Mouse (Mus musculus): Measurements from ENCODE around the gene Tsc22d4.
"Not testable (repeated sequence)": the region's sequence is repeated elsewhere in the genome, so short reads cannot be mapped to it uniquely, and the experiment has no call there.

Tsc22d4 gene

GRCm38 (mm10) chr5:137741023-137741931 is 4.3 kb upstream of the Tsc22d4 start, which contains the start of gene Nyap1:
TSS of gene Nyap1 (minus strand) at chr5:137741607.
- DNase-seq (ENCODE audit: low spot score in 2 of 2), result peak; percentile 84 to 85

GRCm38 (mm10) chr5:137742048-137742447 is 3.5 kb upstream of the Tsc22d4 start:
- DNase-seq (ENCODE audit: low spot score in 2 of 2), result no peak

DNA sequence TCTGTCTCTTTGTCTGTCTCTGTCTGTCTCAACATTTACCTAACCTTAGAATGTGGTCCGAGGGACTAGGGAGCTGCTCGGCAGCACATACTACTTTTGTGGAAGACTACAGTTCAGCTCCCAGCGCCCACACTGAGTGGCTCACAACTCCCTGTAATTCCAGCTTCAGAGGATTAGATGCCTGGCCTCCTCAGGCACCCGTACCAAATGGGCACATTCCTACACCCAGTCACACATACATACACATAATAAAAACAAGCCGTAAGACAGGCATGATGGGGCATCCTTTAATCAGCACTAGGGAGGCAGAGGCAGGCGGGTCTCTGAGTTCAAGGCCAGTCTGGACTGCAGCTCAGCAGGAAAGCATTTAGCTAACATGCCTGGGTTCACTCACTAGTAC is 2.7 kb upstream of the Tsc22d4 start:
- DNase-seq (ENCODE audit: low spot score in 2 of 2), result no peak

DNA sequence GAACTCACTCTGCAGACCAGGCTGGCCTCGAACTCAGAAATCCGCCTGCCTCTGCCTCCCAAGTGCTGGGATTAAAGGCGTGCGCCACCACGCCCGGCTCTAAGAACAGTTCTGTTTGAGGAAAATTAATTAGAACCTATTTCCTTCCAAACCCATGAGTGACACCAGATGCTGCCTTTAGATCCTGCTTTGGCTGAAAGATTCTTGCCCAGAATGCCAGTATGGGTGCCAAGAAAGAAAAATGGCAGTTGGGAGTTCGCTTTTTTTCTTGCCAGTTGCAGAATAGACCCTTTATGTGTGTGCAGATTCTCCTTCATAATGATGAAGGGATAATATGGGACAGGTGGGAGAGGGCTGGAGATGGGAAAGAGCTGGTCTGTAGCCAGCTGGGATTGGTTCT is 1.3 kb upstream of the Tsc22d4 start:
- no peak for DNase-seq (ENCODE audit: low spot score in 2 of 2)

- peak in 1 of 2 experiments; percentile 70 for DNase-seq (ENCODE audit: low spot score in 2 of 2)
Measured at GRCm38 (mm10) chr5:137746282-137746850, 836 bp downstream of the Tsc22d4 start.

GRCm38 (mm10) chr5:137746851-137747325 is 1.4 kb downstream of the Tsc22d4 start:
- no peak for DNase-seq (ENCODE audit: low spot score in 2 of 2)

DNA sequence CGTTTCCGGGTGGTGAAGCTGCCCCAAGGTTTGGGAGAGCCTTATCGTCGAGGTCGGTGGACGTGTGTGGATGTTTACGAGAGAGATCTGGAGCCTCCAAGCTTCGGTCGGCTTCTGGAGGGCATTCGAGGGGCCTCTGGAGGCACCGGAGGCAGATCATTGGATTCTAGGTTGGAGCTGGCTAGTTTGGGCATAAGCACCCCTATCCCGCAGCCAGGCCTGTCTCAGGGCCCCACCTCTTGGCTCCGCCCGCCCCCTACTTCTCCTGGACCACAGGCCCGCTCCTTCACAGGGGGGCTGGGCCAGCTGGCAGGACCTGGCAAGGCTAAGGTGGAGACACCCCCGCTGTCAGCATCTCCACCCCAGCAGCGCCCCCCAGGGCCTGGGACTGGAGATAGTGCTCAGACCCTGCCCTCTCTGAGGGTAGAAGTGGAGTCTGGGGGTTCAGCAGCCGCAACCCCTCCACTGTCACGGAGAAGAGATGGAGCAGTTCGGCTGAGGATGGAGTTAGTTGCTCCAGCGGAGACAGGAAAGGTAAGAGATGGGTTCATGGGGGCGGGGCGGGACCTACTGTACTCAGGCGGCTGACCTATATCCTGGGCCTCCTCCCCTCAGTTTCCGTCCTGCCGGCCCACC is 1.9 kb downstream of the Tsc22d4 start:
- DNase-seq (ENCODE audit: low spot score in 2 of 2), result peak in 1 of 2 experiments; percentile 61

GRCm38 (mm10) chr5:137748130-137748770 is 2.7 kb downstream of the Tsc22d4 start:
- no peak for DNase-seq (ENCODE audit: low spot score in 2 of 2)

DNA sequence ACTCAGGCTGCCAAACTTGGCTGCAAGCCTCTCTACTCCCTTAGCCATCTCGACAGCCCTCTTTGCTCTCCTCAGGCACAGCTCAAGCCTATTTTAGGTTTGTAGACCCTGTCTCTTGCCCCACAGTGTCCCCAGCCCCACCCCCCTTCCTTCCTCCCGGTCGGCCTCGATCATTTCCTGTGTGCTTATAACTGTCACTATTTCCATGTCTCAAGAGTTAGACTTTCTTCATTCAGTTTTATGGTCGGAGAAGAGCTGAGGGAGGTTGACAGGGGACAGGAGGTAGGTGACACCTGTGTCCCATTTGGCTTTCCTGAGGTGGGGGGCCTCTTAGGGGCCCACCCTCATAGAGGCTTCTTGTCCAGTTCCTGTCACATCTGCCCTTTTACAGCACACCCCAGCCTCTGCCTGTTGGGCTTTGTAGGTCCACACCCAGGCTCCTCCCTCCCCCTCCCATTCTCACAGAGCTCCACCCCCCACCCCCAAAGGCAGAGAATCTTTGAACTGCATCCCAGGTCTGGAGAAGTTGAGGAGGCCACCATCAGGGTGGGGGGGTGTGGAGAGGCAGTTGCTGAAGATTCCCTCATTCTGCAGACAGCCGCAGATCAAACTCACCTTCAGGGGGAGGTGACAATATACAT is 3.8 kb downstream of the Tsc22d4 start:
- DNase-seq (ENCODE audit: low spot score in 2 of 2), result no peak

- not testable (repeated sequence) for DNase-seq (ENCODE audit: low spot score in 2 of 2)
Measured at GRCm38 (mm10) chr5:137750212-137750611, 4.7 kb downstream of the Tsc22d4 start.

GRCm38 (mm10) chr5:137751221-137751887 is 5.8 kb downstream of the Tsc22d4 start:
- DNase-seq (ENCODE audit: low spot score in 2 of 2), result no peak

- no peak for DNase-seq (ENCODE audit: low spot score in 2 of 2)
Measured at GRCm38 (mm10) chr5:137751988-137752387, 6.5 kb downstream of the Tsc22d4 start.

- no peak for DNase-seq (ENCODE audit: low spot score in 2 of 2)
Measured at GRCm38 (mm10) chr5:137753111-137753832, 7.7 kb downstream of the Tsc22d4 start.

- no peak for DNase-seq (ENCODE audit: low spot score in 2 of 2)
Measured at GRCm38 (mm10) chr5:137755425-137755824, 9.9 kb downstream of the Tsc22d4 start.

GRCm38 (mm10) chr5:137756106-137756505 is 10.6 kb downstream of the Tsc22d4 start:
- DNase-seq (ENCODE audit: low spot score in 2 of 2), result no peak

DNA sequence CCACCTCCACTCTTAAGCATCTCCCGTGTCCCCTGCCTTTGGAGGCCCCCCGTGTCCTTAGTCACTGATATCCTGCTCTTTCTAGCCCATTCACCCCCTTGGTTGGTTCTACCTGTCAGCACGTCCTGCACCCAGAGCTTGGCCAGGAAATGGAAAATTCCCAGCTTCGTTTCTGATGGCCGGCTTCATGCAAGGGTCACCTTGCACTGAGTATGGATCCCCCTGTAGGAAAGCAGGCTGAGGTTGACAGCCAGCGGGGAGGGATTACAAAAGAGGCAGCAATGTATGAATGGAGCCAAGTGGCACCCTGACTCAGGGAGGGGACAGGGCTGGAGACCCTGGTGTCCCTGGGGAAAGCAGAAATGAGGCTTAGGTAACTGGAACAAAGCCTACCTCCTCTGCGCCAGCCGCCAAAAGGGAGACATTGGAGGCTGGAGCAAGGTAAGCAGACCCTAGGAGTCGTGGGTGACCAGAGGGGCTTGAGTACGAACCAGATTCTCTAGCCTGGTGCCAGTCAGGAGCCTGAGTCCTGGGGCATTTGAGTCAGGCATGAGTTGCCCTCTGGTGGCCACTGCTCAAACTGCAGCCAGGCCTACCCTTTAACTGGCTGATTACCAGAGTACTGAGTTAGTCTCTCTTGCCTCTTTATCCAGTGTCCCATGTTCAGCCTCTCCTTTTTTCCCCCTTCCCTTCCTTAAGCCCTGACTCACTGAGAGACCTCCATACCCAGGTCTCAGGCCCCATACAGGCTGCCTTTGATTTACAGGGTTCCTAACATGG is 11.5 kb downstream of the Tsc22d4 start:
- DNase-seq (ENCODE audit: low spot score in 2 of 2), result peak; percentile 90 to 92

DNA sequence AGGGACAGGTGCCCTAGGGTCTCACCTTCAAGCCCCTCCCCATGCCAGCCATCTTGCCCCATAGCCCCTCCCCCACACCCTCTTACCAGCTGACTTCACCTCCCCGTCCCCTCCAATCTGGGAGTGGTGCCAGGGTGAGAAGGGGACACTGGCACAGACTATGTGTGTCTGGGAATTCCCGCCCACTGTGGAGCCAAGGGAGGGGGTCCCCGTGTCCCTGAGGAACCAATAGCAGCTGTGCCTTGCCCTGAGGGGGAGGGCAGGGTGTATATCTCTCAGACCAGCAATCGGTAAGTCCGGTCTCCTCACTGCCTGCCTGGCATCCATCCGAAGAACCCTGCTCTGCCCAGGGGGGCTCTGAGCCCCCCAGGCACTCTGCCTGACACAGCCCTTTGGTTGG is 12.4 kb downstream of the Tsc22d4 start:
- peak; percentile 94 for DNase-seq (ENCODE audit: low spot score in 2 of 2)

- no peak for DNase-seq (ENCODE audit: low spot score in 2 of 2)
Measured at GRCm38 (mm10) chr5:137758921-137759534, 13.5 kb downstream of the Tsc22d4 start.

- DNase-seq (ENCODE audit: low spot score in 2 of 2), result peak; percentile 94
Measured at GRCm38 (mm10) chr5:137759971-137760412, 14.5 kb downstream of the Tsc22d4 start.
